ENCODE assay signal across 10 mouse cellular contexts in genomic region chrX:36804196-36804595, GRCm38 (mm10). TPM values are rescaled to one million over a fixed set of nuclear protein-coding genes. Genes with fewer than 3 reads are reported as not detected.
DNase-seq lines count a peak whose midpoint lies in the region; ATAC-seq and TF ChIP-seq lines count a peak whose summit lies in the region.
"Had no signal": no experiment of that assay in that cellular context is flagged by ENCODE, and none has a peak within 500 bp of the region (broad histone marks: within the 10 kb centered on the region; RNA-seq: fewer than 3 reads in every experiment).

No protein-coding gene starts in this region.

- H3K27me3 ChIP-seq in heart, embryonic 10.5 days (ENCODE audit: insufficient read depth, poor library complexity, severe bottlenecking) = no peaks in the 10 kb centered on the region
- no peaks in the 10 kb centered on the region for H3K27me3 ChIP-seq in embryonic facial prominence, embryonic 11.5 days (ENCODE audit: control insufficient read depth, insufficient read depth, low read length)
- no peaks in the 10 kb centered on the region for H3K27me3 ChIP-seq in intestine, postnatal 0 days (replicated peaks; ENCODE audit: control insufficient read depth, insufficient read depth, low read length)
- no peaks in the 10 kb centered on the region for H3K27me3 ChIP-seq in forebrain, embryonic 15.5 days
- H3K27me3 ChIP-seq in forebrain, embryonic 16.5 days (replicated peaks; ENCODE audit: control insufficient read depth, insufficient read depth, low read length) = no peaks in the 10 kb centered on the region
- H3K27me3 ChIP-seq: neural tube, embryonic 13.5 days had no signal

- no peak overlapping the region for H3K4me3 ChIP-seq in heart, embryonic 10.5 days
- H3K4me3 ChIP-seq in embryonic facial prominence, embryonic 11.5 days (ENCODE audit: low read depth, low read length) = no peak overlapping the region
- no peak overlapping the region for H3K4me3 ChIP-seq in intestine, postnatal 0 days (ENCODE audit: low read depth, low read length)
- H3K4me3 ChIP-seq in macrophage (ENCODE audit: inconsistent target) = no peak overlapping the region
- no peak overlapping the region for H3K4me3 ChIP-seq in forebrain, embryonic 15.5 days
- H3K4me3 ChIP-seq in forebrain, embryonic 16.5 days (replicated peaks; ENCODE audit: low read length) = no peak overlapping the region
- H3K4me3 ChIP-seq: neural tube, embryonic 13.5 days had no signal

- no peak for ATAC-seq in embryonic facial prominence, embryonic 11.5 days (replicated peaks; ENCODE audit: insufficient number of reproducible peaks, low FRiP score, low TSS enrichment, low read depth)
- ATAC-seq in intestine, postnatal 0 days = peak; percentile 72
- no peak for ATAC-seq in forebrain, embryonic 15.5 days (replicated peaks)
- ATAC-seq in forebrain, embryonic 16.5 days = no peak

- no peaks in the 10 kb centered on the region for H3K4me1 ChIP-seq in heart, embryonic 10.5 days
- H3K4me1 ChIP-seq in embryonic facial prominence, embryonic 11.5 days (ENCODE audit: control insufficient read depth, insufficient read depth, low read length) = no peaks in the 10 kb centered on the region
- H3K4me1 ChIP-seq in intestine, postnatal 0 days (replicated peaks; ENCODE audit: control insufficient read depth, insufficient read depth, low read length) = no peaks in the 10 kb centered on the region
- peaks cover 7% of the 10 kb centered on the region for H3K4me1 ChIP-seq in forebrain, embryonic 15.5 days
- peaks cover 4% of the 10 kb centered on the region for H3K4me1 ChIP-seq in forebrain, embryonic 16.5 days (replicated peaks; ENCODE audit: control insufficient read depth, insufficient read depth, low read length)

- no peak overlapping the region for H3K4me2 ChIP-seq in embryonic facial prominence, embryonic 11.5 days (ENCODE audit: low read depth, low read length)
- H3K4me2 ChIP-seq in intestine, postnatal 0 days (replicated peaks; ENCODE audit: low read depth) = no peak overlapping the region
- no peak overlapping the region for H3K4me2 ChIP-seq in forebrain, embryonic 15.5 days (replicated peaks)
- H3K4me2 ChIP-seq in forebrain, embryonic 16.5 days (ENCODE audit: low read length) = no peak overlapping the region
- H3K4me2 ChIP-seq: neural tube, embryonic 13.5 days had no signal

- H3K9me3 ChIP-seq in heart, embryonic 10.5 days = no peaks in the 10 kb centered on the region
- H3K9me3 ChIP-seq in embryonic facial prominence, embryonic 11.5 days (replicated peaks; ENCODE audit: control insufficient read depth, low read length) = no peaks in the 10 kb centered on the region
- H3K9me3 ChIP-seq in intestine, postnatal 0 days (ENCODE audit: control insufficient read depth) = no peaks in the 10 kb centered on the region
- no peaks in the 10 kb centered on the region for H3K9me3 ChIP-seq in forebrain, embryonic 15.5 days
- no peaks in the 10 kb centered on the region for H3K9me3 ChIP-seq in forebrain, embryonic 16.5 days (ENCODE audit: control insufficient read depth, low read length)
- H3K9me3 ChIP-seq: neural tube, embryonic 13.5 days had no signal

- H3K27ac ChIP-seq in heart, embryonic 10.5 days = no peak overlapping the region
- no peak overlapping the region for H3K27ac ChIP-seq in embryonic facial prominence, embryonic 11.5 days (replicated peaks; ENCODE audit: low read depth, low read length)
- no peak overlapping the region for H3K27ac ChIP-seq in intestine, postnatal 0 days (ENCODE audit: low read depth, low read length)
- peak overlapping the region; percentile 13; the same call in 1 of the 2 replicates for H3K27ac ChIP-seq in macrophage
- no peak overlapping the region for H3K27ac ChIP-seq in forebrain, embryonic 15.5 days (replicated peaks)
- H3K27ac ChIP-seq in forebrain, embryonic 16.5 days (ENCODE audit: low read length) = no peak overlapping the region
- H3K27ac ChIP-seq: kidney, postnatal 0 days; neural tube, embryonic 13.5 days had no signal

- H3K79me2 ChIP-seq in macrophage (ENCODE audit: inconsistent target) = no peaks in the 10 kb centered on the region

- peak; percentile 55 to 79 for DNase-seq in heart, adult 18-20 months
- DNase-seq in heart, embryonic 10.5 days (ENCODE audit: low spot score) = no peak
- peak; percentile 6 for DNase-seq in embryonic facial prominence, embryonic 11.5 days (ENCODE audit: low spot score)
- no peak for DNase-seq in layer of hippocampus, postnatal 14 days (ENCODE audit: low spot score in 2 of 2)

- 60% methylated on average over 5 of the region's 5 CpGs for WGBS in heart, embryonic 10.5 days
- WGBS in embryonic facial prominence, embryonic 11.5 days = 31% methylated on average over 5 of the region's 5 CpGs
- 46% methylated on average over 5 of the region's 5 CpGs for WGBS in intestine, postnatal 0 days
- WGBS in macrophage (ENCODE audit: missing documents) = 63% methylated on average over 5 of the region's 5 CpGs
- WGBS in forebrain, embryonic 15.5 days = 71% methylated on average over 5 of the region's 5 CpGs
- WGBS in forebrain, embryonic 16.5 days = 78% methylated on average over 5 of the region's 5 CpGs

- TF ChIP-seq CTCF in intestine, postnatal 0 days (IDR thresholded peaks at IDR 0.05; ENCODE audit: low read depth) = no peak

- H3K36me3 ChIP-seq in heart, embryonic 10.5 days = no peaks in the 10 kb centered on the region
- H3K36me3 ChIP-seq in embryonic facial prominence, embryonic 11.5 days (replicated peaks; ENCODE audit: control insufficient read depth, insufficient read depth, low read depth, low read length) = no peaks in the 10 kb centered on the region
- no peaks in the 10 kb centered on the region for H3K36me3 ChIP-seq in intestine, postnatal 0 days (ENCODE audit: control insufficient read depth, insufficient read depth)
- H3K36me3 ChIP-seq in macrophage (ENCODE audit: inconsistent target) = no peaks in the 10 kb centered on the region
- H3K36me3 ChIP-seq in forebrain, embryonic 15.5 days = no peaks in the 10 kb centered on the region
- no peaks in the 10 kb centered on the region for H3K36me3 ChIP-seq in forebrain, embryonic 16.5 days (ENCODE audit: control insufficient read depth, insufficient read depth)
- H3K36me3 ChIP-seq: neural tube, embryonic 13.5 days had no signal

- H3K9ac ChIP-seq in embryonic facial prominence, embryonic 11.5 days (replicated peaks; ENCODE audit: low read length) = no peak overlapping the region
- H3K9ac ChIP-seq in intestine, postnatal 0 days (ENCODE audit: low read depth, low read length) = no peak overlapping the region
- no peak overlapping the region for H3K9ac ChIP-seq in forebrain, embryonic 15.5 days (replicated peaks)
- no peak overlapping the region for H3K9ac ChIP-seq in forebrain, embryonic 16.5 days (replicated peaks; ENCODE audit: low read depth, low read length)
- H3K9ac ChIP-seq: neural tube, embryonic 13.5 days had no signal

RNA-seq across cellular contexts. Expression of gene Slc25a5, which starts 8.7 kb away (rescaled TPM):
- total RNA-seq in heart, adult 18-20 months (2021) = 100 to 1,000 TPM; 369 to 422 TPM
- polyA plus RNA-seq in heart, embryonic 10.5 days (2016; fragmentation: Nextera tagmentation; extraction: Ambion mirVana) = 1,068 and 1,241 TPM in 2 replicates
- polyA plus RNA-seq in embryonic facial prominence, embryonic 11.5 days (2014; fragmentation: Nextera tagmentation; extraction: Ambion mirVana) = 585 and 587 TPM in 2 replicates
- 1,696 and 1,837 TPM in 2 replicates for polyA plus RNA-seq in intestine, postnatal 0 days (2015; fragmentation: Nextera tagmentation; extraction: Ambion mirVana)
- 100 to 1,000 TPM in 10 of 26 experiments, 10 to 100 TPM in 16; 24.3 to 157 (median 76.6) TPM for total RNA-seq in macrophage (2018; cell fraction: chromatin; rRNA removed)
- 100 to 1,000 TPM; 348 to 610 (median 464) TPM for total RNA-seq in macrophage (2018; cell fraction: cytosol; rRNA removed)
- total RNA-seq in macrophage (2018; cell fraction: nucleus; rRNA removed) = 100 to 1,000 TPM in 19 of 26 experiments, 10 to 100 TPM in 7; 63.0 to 283 (median 148) TPM
- 248 to 697 TPM (median 593 TPM) in 3 replicates for polyA plus RNA-seq in macrophage (2018)
- total RNA-seq in layer of hippocampus, postnatal 14 days (2021) = 100 to 1,000 TPM; 369 to 393 TPM
- 483 and 523 TPM in 2 replicates for polyA plus RNA-seq in forebrain, embryonic 15.5 days (2015; fragmentation: Nextera tagmentation; extraction: Ambion mirVana)
- 460 and 461 TPM in 2 replicates for polyA plus RNA-seq in forebrain, embryonic 16.5 days (2015; fragmentation: Nextera tagmentation; extraction: Ambion mirVana)

Comparison
In these comparisons a context has a peak if more than half of its experiments do, and no peak if none do; other contexts are left out.
1. DNase-seq: peak in heart, adult 18-20 months (2 of 2) and embryonic facial prominence, embryonic 11.5 days (single experiment); none in heart, embryonic 10.5 days (single experiment) and layer of hippocampus, postnatal 14 days (0 of 2).